Mouse (Mus musculus): ENCODE measurements around the gene Pik3r3. TPM values are rescaled to one million over a fixed set of nuclear protein-coding genes. Genes with fewer than 3 reads are reported as not detected.
"Not testable (repeated sequence)": the region's sequence is repeated elsewhere in the genome, so short reads cannot be mapped to it uniquely, and the experiment has no call there.

Gene Pik3r3
- polyA plus RNA-seq, 1 experiment from 2014 or later, result 51.2 TPM

GRCm38 (mm10) chr4:116192286-116192835 lies 29.1 kb upstream of the Pik3r3 start:
- H3K36me3 ChIP-seq, result no peaks in the 10 kb centered on the region
- no peaks in the 10 kb centered on the region for H3K9me3 ChIP-seq
- H3K4me3 ChIP-seq, result no peak overlapping the region
- H3K9ac ChIP-seq, result no peak overlapping the region
- no peaks in the 10 kb centered on the region for H3K4me1 ChIP-seq
- no peak for ATAC-seq (ENCODE audit: insufficient number of reproducible peaks, insufficient read depth, low FRiP score, low TSS enrichment)
- 30% methylated on average over 4 of the region's 4 CpGs for WGBS
- no peak overlapping the region for H3K27ac ChIP-seq
- no peak overlapping the region for H3K4me2 ChIP-seq (replicated peaks)
- H3K27me3 ChIP-seq, result no peaks in the 10 kb centered on the region

GRCm38 (mm10) chr4:116193583-116194383 lies 27.6 kb upstream of the Pik3r3 start:
- no peaks in the 10 kb centered on the region for H3K9me3 ChIP-seq
- no peak for ATAC-seq (ENCODE audit: insufficient number of reproducible peaks, insufficient read depth, low FRiP score, low TSS enrichment)
- WGBS, result 65% methylated on average over 9 of the region's 9 CpGs
- no peak overlapping the region for H3K9ac ChIP-seq
- no peak overlapping the region for H3K4me3 ChIP-seq
- no peaks in the 10 kb centered on the region for H3K36me3 ChIP-seq
- no peaks in the 10 kb centered on the region for H3K4me1 ChIP-seq
- H3K4me2 ChIP-seq (replicated peaks), result no peak overlapping the region
- no peak overlapping the region for H3K27ac ChIP-seq
- no peaks in the 10 kb centered on the region for H3K27me3 ChIP-seq

- no peaks in the 10 kb centered on the region for H3K4me1 ChIP-seq
- no peak overlapping the region for H3K27ac ChIP-seq
- no peaks in the 10 kb centered on the region for H3K9me3 ChIP-seq
- H3K4me3 ChIP-seq, result no peak overlapping the region
- ATAC-seq (ENCODE audit: insufficient number of reproducible peaks, insufficient read depth, low FRiP score, low TSS enrichment), result no peak
- WGBS, result 82% methylated on average over 2 of the region's 2 CpGs
- no peaks in the 10 kb centered on the region for H3K36me3 ChIP-seq
- no peak overlapping the region for H3K9ac ChIP-seq
- H3K27me3 ChIP-seq, result no peaks in the 10 kb centered on the region
- no peak overlapping the region for H3K4me2 ChIP-seq (replicated peaks)
Measured at GRCm38 (mm10) chr4:116198422-116198821, 23.0 kb upstream of the Pik3r3 start.

GRCm38 (mm10) chr4:116204422-116204821 lies 17.0 kb upstream of the Pik3r3 start:
- ATAC-seq (ENCODE audit: insufficient number of reproducible peaks, insufficient read depth, low FRiP score, low TSS enrichment), result no peak
- 62% methylated on average over 3 of the region's 3 CpGs for WGBS
- H3K27ac ChIP-seq, result no peak overlapping the region
- H3K27me3 ChIP-seq, result no peaks in the 10 kb centered on the region
- no peaks in the 10 kb centered on the region for H3K36me3 ChIP-seq
- no peaks in the 10 kb centered on the region for H3K9me3 ChIP-seq
- no peak overlapping the region for H3K9ac ChIP-seq
- H3K4me3 ChIP-seq, result no peak overlapping the region
- H3K4me2 ChIP-seq (replicated peaks), result no peak overlapping the region
- H3K4me1 ChIP-seq, result no peaks in the 10 kb centered on the region

- Histone ChIP-seq H3K36me3 (no peaks in the 10 kb centered on the region), H3K27me3 (no peaks in the 10 kb centered on the region), H3K4me3 (no peak overlapping the region), H3K9me3 (no peaks in the 10 kb centered on the region), H3K9ac (no peak overlapping the region), H3K4me1 (no peaks in the 10 kb centered on the region), H3K4me2 (replicated peaks) (no peak overlapping the region), H3K27ac (no peak overlapping the region)
- WGBS, result 86% methylated on average over 4 of the region's 4 CpGs
- no peak for ATAC-seq (ENCODE audit: insufficient number of reproducible peaks, insufficient read depth, low FRiP score, low TSS enrichment)
Measured at GRCm38 (mm10) chr4:116206531-116206930, 14.9 kb upstream of the Pik3r3 start.

- Histone ChIP-seq H3K4me1 (no peaks in the 10 kb centered on the region), H3K27me3 (no peaks in the 10 kb centered on the region), H3K36me3 (no peaks in the 10 kb centered on the region), H3K9me3 (no peaks in the 10 kb centered on the region), H3K9ac (no peak overlapping the region), H3K27ac (no peak overlapping the region), H3K4me2 (replicated peaks) (no peak overlapping the region), H3K4me3 (no peak overlapping the region)
- ATAC-seq (ENCODE audit: insufficient number of reproducible peaks, insufficient read depth, low FRiP score, low TSS enrichment), result no peak
- WGBS, result 82% methylated on average over 1 of the region's 1 CpGs
Measured at GRCm38 (mm10) chr4:116208891-116209290, 12.5 kb upstream of the Pik3r3 start.

- Histone ChIP-seq H3K36me3 (no peaks in the 10 kb centered on the region), H3K4me1 (0 out of 2 replicates have a peak, but pooled peaks cover 3% of the 10 kb centered on the region), H3K4me2 (replicated peaks) (no peak overlapping the region), H3K9ac (no peak overlapping the region), H3K27ac (no peak overlapping the region), H3K4me3 (no peak overlapping the region), H3K27me3 (no peaks in the 10 kb centered on the region), H3K9me3 (no peaks in the 10 kb centered on the region)
- 82% methylated on average over 2 of the region's 2 CpGs for WGBS
- ATAC-seq (ENCODE audit: insufficient number of reproducible peaks, insufficient read depth, low FRiP score, low TSS enrichment), result no peak
Measured at GRCm38 (mm10) chr4:116215895-116216605, 5.4 kb upstream of the Pik3r3 start.

- no peak overlapping the region for H3K4me2 ChIP-seq (replicated peaks)
- H3K4me3 ChIP-seq, result no peak overlapping the region
- no peak overlapping the region for H3K27ac ChIP-seq
- H3K4me1 ChIP-seq, result 0 out of 2 replicates have a peak, but pooled peaks cover 3% of the 10 kb centered on the region
- no peak for ATAC-seq (ENCODE audit: insufficient number of reproducible peaks, insufficient read depth, low FRiP score, low TSS enrichment)
- no peaks in the 10 kb centered on the region for H3K36me3 ChIP-seq
- no peak overlapping the region for H3K9ac ChIP-seq
- 39% methylated on average over 2 of the region's 2 CpGs for WGBS
- no peaks in the 10 kb centered on the region for H3K27me3 ChIP-seq
- H3K9me3 ChIP-seq, result no peaks in the 10 kb centered on the region
Measured at GRCm38 (mm10) chr4:116217046-116217445, 4.4 kb upstream of the Pik3r3 start.

GRCm38 (mm10) chr4:116217661-116218060 lies 3.8 kb upstream of the Pik3r3 start:
- H3K4me3 ChIP-seq; H3K4me2 ChIP-seq (replicated peaks); ATAC-seq (ENCODE audit: insufficient number of reproducible peaks, insufficient read depth, low FRiP score, low TSS enrichment); H3K36me3 ChIP-seq; H3K27me3 ChIP-seq; H3K27ac ChIP-seq; H3K9ac ChIP-seq; H3K9me3 ChIP-seq; H3K4me1 ChIP-seq: not testable (repeated sequence)
- 81% methylated on average over 1 of the region's 1 CpGs for WGBS

GRCm38 (mm10) chr4:116219056-116219455 lies 2.4 kb upstream of the Pik3r3 start:
- H3K4me2 ChIP-seq (replicated peaks), result no peak overlapping the region
- 0 out of 2 replicates have a peak, but pooled peaks cover 3% of the 10 kb centered on the region for H3K4me1 ChIP-seq
- no peaks in the 10 kb centered on the region for H3K27me3 ChIP-seq
- H3K4me3 ChIP-seq, result no peak overlapping the region
- no peaks in the 10 kb centered on the region for H3K9me3 ChIP-seq
- no peak for ATAC-seq (ENCODE audit: insufficient number of reproducible peaks, insufficient read depth, low FRiP score, low TSS enrichment)
- H3K27ac ChIP-seq, result 0 out of 2 replicates have a peak overlapping the region, but pooled peaks have one; percentile 17
- WGBS, result 71% methylated on average over 1 of the region's 1 CpGs
- no peak overlapping the region for H3K9ac ChIP-seq
- no peaks in the 10 kb centered on the region for H3K36me3 ChIP-seq

GRCm38 (mm10) chr4:116220071-116220650 lies 1.3 kb upstream of the Pik3r3 start:
- H3K27me3 ChIP-seq, result no peaks in the 10 kb centered on the region
- H3K9me3 ChIP-seq, result no peaks in the 10 kb centered on the region
- peak overlapping the region; percentile 91 for H3K9ac ChIP-seq
- ATAC-seq (ENCODE audit: insufficient number of reproducible peaks, insufficient read depth, low FRiP score, low TSS enrichment), result no peak
- peak overlapping the region; percentile 99 for H3K27ac ChIP-seq
- peak overlapping the region; percentile 64 for H3K4me3 ChIP-seq
- 2% methylated on average over 6 of the region's 6 CpGs for WGBS
- H3K4me1 ChIP-seq, result 0 out of 2 replicates have a peak, but pooled peaks cover 3% of the 10 kb centered on the region
- no peaks in the 10 kb centered on the region for H3K36me3 ChIP-seq
- H3K4me2 ChIP-seq (replicated peaks), result peak overlapping the region; percentile 72
